Mouse (Mus musculus) urinary bladder, adult 2 months (tissue): ENCODE measurements around the gene Kank2. TPM values are rescaled to one million over a fixed set of nuclear protein-coding genes. Genes with fewer than 3 reads are reported as not detected.
A peak's percentile ranks its signal among the peaks of the same experiment; 100 is the strongest.
"Not testable (repeated sequence)": the region's sequence is repeated elsewhere in the genome, so short reads cannot be mapped to it uniquely, and the experiment has no call there.

ENCODE experiments used
- DNase-seq: peaks from one replicate; pipeline ENCODE4 v3.0.0; 2022; ENCODE audit warnings: low spot score
- polyA plus RNA-seq: library from polyadenylated mRNA; depleted of rRNA; stranded (reverse); fragments of >200 nt; gene quantifications from 2 replicates; pipeline ENCODE4 v1.2.3, GENCODE M21; 2012

Gene Kank2
- polyA plus RNA-seq, 1 experiment: 44.6 TPM

DNA sequence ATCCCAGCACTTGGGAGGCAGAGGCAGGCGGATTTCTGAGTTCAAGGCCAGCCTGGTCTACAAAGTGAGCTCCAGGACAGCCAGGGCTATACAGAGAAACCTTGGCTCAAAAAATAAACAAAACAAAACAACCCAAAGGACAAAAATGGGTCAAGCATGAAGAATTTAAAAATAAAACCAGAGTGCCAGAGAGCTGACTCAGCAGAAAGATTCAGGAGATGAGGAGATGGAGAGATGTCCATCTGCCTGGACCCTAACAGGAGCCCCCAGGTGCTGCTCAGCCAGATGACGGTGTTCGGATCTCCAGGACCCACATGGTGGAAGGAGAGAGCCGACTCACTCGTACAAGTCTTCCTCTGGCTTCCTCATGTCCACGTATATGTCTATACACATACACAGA is 20.0 kb upstream of the Kank2 start:
- DNase-seq: no peak

DNA sequence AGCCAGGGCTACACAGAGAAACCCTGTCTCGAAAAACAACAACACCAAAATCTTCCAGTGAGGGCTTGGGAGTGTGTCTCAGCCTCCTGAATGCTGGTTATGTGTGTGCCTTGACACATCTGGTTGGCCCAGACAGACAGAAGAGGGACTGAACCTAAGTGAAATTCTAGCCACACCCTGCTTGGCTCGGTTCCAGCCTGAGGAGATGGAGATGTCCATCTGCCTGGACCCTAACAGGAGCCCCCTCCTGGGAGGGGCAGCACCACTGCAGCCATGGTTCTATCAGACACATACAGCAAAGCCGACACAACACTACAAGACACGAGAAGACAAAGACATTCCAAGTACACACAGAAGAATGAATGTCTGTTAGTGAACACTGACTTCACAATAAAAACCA is 19.6 kb upstream of the Kank2 start:
- no peak for DNase-seq

DNA sequence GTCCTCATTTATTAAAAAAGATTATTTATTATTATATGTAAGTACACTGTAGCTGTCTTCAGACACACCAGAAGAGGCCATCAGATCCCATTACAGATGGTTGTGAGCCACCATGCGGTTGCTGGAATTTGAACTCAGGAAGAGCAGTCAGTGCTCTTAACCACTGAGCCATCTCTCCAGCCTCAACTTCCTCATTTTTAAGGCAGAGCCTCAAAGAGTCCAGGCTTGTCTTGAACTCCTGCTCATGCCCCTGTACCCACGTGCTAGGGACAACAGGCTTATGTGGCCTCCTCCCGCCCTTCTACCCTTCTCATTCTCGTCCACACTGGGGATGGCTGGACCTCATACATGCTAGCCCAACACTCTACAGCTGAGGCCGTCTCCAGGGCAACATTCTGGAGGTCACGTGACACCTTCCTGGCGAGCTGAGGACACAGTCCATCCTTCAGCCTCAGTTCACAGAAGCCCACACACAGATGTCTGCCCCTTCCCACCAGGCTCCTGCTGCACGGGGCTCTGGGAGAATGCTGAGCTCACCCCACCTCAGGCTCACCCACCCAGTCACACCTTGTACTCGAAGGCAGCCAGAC is 18.3 kb upstream of the Kank2 start:
- no peak for DNase-seq

DNA sequence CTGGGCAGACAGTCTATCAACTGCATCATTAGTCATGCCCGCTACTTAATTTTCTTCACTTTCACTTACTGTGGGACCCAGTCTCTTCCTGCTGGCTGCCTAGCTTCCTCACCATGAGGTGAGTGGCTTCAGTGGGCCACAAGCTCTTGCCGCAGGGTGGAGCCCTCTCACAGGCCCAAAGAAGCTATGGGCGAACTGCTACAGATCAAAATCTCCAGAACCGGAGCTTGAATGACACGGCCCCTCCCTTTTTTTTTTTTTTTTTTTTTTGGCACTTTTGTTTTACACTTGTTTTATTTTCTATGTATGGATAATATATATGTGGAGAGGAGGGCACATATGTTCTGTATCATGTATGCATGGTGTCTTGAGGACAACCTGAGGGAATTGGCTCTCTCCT is 12.6 kb upstream of the Kank2 start:
- DNase-seq: no peak

DNA sequence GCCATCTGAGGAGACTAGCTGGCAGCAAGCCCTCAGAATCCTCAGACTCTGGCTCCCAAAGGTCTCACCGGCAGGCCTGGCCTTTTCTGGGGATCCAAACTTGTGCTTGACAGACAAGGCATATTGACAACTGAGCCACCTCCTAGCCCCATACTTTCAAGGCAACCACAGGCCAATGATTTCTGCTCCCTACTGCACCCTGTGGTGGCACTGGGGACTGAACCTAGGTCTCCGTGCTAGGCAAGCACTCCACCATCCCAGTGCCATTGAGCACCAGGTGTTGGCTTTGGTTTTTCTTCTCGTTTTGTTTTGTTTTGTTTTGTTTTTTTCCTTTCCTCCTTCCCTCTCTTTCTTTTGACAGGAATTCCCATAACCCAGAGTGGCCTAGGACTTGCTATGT is 10.0 kb upstream of the Kank2 start:
- DNase-seq: no peak

DNA sequence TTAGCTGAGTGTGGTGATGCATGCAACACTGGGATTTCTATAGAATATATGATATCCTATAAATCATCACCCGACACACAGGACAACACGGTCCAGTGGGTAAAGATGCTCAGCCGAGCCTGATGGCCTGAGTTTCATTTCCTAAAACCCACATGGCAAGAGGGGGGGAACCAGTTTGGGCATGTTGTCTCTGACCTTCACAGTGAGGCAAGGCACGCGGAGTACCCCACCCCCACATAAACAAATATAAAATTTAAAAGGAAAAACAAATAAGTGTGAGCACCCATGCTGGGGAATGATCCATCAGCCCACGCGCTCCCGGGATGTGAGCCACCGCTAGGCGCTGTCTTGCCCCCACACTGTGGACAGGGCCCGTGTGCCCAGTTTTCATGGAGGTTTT is 8.4 kb upstream of the Kank2 start:
- no peak for DNase-seq

DNA sequence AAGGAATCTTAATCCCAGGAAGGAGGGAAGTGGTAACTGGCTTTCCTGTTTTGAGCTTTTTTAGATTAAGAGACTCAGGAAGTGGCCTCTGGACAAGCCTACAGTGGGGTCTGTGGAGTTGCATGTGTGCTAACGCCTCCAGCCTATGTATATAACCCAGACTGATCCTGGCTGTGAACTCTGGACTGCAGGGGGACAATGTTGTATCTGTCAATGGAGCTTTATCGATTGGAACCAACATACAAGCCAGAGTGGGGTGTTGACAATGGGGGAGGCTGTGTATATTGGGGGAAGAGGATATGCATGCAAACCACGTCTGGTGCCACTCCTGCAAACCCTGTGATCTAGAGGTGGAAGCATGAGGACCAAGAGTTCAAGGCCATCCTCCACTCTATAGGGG is 7.8 kb upstream of the Kank2 start:
- no peak for DNase-seq

DNA sequence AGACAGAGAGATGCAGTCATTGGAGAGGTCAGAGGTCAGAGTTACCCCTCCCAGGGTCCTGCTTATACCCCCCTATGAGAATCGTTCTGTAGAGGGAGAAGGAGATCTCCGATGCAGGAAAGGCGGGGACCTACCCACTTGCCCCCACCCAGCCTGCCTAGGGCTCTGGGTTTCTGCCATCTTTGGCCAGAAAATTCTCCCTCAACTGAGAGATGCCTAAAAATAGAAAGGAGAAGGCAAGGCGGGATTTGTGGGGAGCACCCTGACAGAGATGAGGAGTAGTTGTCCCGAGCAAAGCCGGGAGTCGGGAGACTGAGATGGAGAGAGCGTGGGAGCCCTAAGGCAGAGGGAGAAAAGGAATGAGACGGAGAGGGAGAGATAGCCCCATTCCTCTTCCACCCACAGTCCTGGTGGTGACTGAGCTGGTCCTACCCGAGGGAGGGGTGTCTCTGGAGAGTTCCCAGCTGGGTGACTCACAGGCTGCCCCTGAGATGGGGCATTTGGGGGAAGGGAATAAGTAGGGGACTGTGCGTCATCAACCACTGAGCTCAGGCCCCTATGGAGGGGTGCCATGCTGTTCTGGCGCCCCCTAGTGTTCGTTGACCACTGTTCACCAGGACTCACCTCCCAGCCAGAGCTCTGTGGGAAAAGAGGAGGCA is 5.6 kb upstream of the Kank2 start:
- DNase-seq: peak; percentile 76

DNA sequence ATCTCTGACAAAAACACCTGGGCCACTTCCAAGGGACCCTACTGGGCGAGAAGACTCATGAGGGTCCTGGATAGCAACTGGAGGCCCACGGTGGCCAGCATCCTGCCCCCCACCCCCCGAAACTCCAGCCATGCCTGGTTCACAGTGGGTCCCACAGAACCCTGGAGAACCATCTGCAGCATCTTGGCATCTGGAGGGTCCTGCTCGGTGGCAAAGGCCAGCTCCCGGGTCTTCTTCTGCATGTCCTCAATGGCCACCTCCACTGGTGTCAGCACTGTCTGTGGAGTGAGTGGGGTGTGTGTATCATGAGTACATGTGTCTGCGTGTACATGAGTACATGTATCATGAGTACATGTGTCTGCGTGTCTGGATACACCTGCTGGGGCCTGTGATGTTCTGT is 3.0 kb upstream of the Kank2 start:
- DNase-seq: no peak

DNA sequence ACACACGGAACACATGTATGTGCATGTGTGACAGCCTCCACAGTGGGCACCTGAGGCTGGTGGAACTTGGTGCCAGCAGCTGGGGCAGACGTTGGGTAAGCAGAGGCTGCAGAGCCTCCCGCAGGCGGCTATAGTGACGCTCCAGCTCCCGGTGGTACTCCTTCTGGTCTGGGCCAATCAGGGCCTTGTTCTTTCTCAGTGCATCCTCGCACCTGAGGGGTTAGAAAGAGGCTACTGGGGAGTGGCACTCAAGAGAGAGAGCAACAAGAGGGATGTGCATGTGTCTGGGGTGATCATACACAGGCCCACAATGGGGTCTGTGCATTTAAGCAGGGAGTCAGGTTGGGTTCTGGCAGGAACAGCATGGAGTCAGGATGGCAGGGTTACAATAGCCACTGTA is 2.6 kb upstream of the Kank2 start:
- no peak for DNase-seq

DNA sequence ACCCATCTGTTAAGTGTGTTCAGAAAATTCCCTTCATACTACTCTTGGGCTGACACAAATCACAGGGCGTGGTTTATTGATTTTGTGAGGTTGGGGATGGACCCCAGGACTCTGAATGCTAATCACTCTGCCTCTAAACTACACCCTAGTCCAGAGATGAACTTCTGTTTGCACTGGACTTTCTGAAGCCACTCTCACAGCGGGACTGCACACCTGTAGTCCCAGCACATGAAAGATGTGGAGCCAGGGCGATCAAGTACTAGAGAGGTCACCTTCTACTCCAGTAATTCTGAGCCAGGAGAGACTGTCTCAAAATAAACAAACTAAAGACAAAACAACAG is 436 bp upstream of the Kank2 start:
- no peak for DNase-seq

DNA sequence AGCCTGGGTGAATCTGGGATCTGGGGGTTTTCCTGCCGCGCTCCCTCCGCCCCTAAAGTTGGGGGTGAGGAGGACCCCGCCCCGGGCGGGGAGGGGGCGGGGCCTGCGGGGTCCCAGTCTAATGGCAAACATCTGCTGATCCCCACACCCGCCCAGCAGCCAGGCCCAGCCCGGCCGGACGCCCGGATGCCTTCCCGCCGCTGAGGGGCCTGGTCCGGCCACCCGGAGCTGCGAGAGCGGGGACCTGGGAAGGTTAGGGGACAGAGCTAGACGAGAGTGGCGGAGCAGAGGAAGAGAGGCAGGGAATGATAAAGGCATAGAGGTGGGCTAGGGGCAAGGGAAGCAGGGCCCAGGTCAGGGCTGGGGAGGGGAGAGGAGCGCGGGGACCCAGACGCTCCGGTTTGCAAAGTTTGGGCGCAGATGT is 611 bp downstream of the Kank2 start:
- DNase-seq: peak; percentile 68

DNA sequence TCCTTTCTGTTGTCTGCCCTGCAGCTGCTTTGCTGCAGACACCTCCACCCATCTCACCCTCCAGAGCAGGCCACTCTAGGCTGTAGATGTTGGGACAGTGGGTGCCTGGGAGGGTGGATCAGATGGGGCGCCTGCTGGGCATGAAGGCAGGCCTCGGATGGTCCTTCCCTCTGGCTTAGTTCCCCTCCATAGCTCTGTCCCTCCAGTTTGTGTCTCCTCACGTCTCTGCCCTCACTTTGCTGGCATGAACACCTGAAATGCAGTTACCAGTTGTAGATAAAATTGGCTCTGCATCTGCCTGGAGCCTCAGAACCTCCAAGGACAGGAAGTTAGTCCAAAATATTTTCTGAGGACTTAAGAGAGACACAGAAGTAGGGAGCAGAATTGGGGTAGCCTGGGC is 1.6 kb downstream of the Kank2 start:
- no peak for DNase-seq

DNA sequence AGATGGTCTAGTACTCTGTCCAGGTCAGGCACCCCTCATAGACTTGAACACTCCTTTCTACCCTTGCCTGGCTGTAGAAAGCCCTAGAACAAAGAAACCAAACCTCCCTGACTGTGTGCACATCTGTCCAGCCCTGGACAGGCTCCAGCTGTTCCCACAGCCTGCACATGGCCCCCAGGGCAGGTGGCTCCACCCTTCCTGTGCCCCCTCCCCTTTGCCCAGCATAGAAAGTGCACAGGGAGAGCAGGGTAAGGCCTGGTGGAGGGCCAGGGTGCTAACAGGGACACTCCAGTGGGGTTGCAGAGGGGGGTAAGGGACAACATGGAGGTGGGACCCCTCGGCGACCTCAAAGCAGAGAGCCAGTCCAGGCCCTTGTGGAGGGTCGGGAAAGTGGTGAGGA is 2.3 kb downstream of the Kank2 start:
- no peak for DNase-seq

DNA sequence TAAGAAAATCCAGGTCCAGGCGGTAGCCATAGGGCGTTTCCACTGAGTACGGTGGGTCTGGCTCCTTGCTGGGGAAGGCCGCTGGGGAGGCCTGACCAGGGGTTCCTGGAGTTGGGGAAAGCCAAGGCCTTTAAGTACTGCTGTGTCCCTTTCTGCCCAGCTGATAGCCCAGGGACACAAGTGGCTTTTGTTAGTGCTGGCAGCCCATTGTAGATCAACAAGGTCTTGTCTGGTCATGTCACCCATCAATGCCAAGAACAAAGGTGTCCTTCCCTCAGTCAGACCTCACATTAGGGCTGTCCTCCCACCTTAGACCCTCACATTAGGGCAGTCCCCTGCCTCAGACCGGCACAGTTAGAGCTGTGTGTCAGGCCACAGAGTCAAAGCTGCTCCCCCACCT is 3.0 kb downstream of the Kank2 start:
- DNase-seq: no peak

DNA sequence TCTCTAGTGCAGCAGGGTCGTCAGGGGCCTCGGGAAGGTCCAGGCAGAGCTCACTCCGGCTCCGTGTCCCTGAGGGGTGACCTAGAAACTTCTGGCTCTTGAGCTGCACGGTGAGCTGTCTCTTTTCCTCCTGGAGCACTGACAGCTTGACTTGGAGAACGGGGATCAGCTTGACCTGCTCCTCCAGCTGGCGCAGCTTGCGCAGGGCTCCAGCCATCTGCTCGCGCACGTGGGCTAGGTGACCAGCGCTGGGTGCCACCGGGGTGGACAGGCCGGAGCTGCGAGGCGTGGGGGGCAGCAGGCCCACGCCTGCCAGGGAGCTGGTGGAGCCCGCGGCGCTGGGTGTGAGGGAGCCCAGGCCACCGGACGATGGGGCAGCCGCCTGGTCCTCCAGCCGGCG is 3.6 kb downstream of the Kank2 start:
- DNase-seq: peak; percentile 20

DNA sequence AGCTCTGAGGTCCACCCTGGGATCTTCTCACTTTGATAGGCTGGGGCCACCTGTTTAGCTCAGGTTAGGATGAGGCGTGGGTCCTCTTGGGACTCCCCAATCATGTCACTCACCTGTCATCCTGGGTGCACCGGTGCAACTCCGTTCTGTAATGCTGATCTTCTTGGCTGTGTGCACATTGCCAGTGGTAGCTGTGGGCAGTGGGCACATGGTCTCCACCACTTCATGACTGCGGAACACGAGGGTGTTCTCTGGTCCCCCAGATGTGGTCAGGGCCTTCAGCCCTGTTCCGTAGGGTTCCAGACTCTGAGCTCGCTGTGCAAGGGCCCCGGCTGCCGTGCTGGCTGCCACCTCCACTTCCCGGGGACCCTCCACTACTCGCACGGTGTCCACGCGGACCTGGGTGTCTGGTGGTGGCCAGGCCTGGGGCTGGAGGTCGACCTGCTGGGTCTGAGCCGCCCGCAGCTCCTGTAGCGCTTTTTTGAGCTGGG is 4.2 kb downstream of the Kank2 start:
- peak; percentile 22 for DNase-seq

DNA sequence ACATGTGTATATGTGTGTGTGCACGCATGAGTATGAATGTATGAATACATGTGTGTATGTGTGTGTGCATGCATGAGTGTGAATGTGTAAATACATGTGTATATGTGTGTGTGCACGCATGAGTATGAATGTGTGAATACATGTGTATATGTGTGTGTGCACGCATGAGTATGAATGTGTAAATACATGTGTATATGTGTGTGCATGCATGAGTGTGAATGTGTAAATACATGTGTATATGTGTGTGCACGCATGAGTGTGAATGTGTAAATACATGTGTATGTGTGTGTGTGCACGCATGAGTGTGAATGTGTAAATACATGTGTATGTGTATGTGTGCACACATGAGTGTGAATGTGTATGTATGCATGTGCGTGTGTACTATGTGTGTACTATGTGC is 5.0 kb downstream of the Kank2 start:
- DNase-seq: not testable (repeated sequence)

DNA sequence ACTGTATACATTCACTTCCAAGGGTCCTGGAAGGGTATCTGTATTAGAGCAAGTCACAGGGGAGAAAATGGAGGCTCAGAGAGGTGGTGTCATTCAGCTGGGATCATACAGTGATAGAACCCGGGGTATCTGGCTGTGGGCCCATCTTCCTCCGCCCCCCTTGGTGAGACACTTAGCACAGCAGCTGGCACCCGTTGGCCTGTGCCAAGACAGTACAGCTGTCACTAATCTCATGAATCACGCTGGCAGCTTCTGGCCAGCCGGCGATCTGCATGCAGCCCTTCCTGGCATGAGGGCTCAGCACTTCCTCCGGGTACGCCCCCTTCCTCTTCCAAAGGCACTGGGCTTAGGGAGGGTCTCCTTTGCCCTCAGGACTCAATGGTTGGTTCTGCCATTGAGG is 5.9 kb downstream of the Kank2 start:
- peak; percentile 24 for DNase-seq

DNA sequence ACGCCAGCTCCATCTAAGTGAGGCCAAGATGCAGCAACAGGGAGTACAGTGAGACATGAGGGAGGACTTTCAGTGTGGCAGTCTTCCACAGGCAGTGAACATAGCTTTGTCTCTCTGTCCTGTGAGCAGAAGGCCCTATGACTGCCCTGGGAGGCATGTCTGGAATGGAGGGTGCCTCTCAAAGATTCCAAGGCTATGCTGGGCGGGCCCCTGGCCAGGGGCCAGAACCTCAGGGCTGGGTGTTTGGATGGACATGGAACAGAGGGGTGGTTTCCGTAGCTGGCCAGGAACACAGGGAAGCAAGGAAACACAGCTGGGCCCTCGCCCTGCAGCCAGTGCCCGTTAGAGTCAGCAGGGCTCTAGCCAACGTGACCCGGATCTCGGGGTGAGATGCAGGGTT is 6.7 kb downstream of the Kank2 start:
- DNase-seq: peak; percentile 37

DNA sequence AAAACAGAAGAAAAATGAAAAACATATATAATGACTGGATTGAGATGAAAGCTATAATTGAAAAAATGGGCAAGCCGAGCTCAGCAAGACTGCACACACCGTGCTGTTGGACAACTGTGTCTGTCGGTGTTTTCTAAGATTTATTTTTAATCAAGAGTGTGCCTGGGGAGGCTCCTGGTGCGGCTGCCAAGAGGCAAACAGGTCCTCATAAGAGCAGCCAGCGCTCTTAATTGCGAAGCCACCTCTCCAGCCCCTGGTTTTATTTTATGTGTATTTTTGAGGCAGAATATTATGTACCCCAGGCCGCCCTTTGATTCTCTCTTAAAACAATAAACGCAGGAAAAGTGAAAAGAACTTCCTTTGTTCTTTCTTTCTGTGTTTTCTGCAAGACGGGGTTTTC is 10.3 kb downstream of the Kank2 start:
- DNase-seq: no peak

DNA sequence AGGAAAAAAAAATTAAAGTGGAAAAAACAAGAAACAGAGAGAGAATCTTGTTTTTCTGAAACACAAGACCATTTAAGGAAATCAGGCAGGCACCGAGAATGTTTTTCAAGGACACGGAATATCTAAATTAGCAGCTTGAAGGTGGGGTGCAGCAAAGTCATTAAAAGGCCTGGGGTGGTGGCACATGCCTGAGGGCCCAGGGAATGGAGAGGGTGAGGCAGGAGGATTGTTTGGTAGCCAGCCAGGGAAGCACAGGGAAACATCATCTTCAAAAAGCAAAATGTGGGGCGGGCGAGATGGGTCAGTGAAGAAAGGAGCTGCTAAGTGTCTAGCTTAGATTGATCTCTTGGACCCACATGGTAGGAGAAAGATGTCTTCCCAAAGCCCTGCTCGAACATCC is 10.9 kb downstream of the Kank2 start:
- no peak for DNase-seq

DNA sequence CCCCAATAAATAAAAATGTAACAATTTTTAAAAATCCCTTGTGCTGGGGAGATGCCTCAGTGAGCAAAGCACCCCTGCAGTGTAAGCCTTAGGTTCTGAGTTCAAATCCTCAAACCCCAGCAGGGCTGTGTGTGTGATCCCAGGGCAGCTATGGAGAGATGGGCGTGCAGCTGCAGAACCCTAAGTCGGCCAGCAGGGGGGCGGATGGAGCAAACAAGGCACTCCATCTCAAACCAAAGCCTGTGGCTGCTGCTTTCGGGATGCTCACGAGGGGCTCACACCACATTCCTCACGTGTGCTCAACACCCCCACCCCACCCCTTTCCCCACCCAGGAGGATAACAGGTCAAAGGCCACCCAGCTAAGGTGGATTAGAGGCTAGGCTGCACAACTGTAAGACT is 11.6 kb downstream of the Kank2 start:
- DNase-seq: peak; percentile 45

DNA sequence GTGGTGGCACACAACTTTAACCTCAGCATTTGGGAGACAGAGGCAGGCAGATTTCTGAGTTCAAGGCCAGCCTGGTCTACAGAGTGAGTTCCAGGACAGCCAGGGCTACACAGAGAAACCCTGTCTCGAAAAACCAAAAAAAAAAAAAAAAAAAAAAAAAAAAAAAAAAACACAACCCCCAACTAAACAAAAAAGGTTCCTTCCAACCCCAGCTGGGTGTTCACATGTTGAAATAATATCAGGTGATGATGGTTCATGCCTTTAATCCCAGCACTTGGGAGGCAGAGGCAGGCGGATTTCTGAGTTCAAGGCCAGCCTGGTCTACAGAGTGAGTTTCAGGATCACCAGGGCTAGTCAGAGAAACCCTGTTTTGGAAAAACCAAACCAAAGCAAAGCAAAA is 12.2 kb downstream of the Kank2 start:
- DNase-seq: not testable (repeated sequence)
